ENCODE assay signal across 13 mouse cellular contexts in the genomic region with DNA sequence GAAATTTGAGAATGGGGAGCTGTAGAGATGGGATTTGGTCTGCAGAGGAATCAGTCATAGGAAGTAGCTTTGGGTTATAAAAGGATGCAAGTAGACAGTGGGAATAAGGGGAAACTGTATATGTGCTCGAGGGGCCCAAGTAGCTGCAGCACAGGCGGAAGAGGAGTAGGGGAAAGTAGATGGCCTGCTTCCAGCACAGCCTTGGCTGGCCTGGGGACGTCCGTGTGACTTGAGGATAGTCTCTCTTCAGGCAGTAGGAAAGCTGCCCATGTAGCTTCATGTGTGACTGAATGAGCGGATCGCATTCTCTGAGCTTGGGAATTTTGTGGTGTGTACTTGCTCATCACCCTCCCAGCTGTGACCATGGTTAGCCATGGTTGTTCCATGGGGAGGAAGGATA. TPM values are rescaled to one million over a fixed set of nuclear protein-coding genes. Genes with fewer than 3 reads are reported as not detected.
DNase-seq lines count a peak whose midpoint lies in the region; ATAC-seq lines count a peak whose summit lies in the region.
"Had no signal": no experiment of that assay in that cellular context is flagged by ENCODE, and none has a peak within 500 bp of the region (broad histone marks: within the 10 kb centered on the region; RNA-seq: fewer than 3 reads in every experiment).

No protein-coding gene starts in this region.

- no peak for ATAC-seq in hindbrain, embryonic 11.5 days (ENCODE audit: low FRiP score)
- ATAC-seq in hindbrain, embryonic 13.5 days (ENCODE audit: low FRiP score), result no peak
- no peak for ATAC-seq in liver, embryonic 15.5 days (ENCODE audit: insufficient read depth)
- ATAC-seq in liver, embryonic 11.5 days (replicated peaks; ENCODE audit: low FRiP score), result no peak
- ATAC-seq in neural tube, embryonic 15.5 days (ENCODE audit: low FRiP score), result no peak

- H3K4me2 ChIP-seq in hindbrain, embryonic 11.5 days (replicated peaks; ENCODE audit: low read depth, low read length), result no peak overlapping the region
- H3K4me2 ChIP-seq in hindbrain, embryonic 13.5 days, result no peak overlapping the region
- H3K4me2 ChIP-seq in liver, embryonic 15.5 days, result no peak overlapping the region
- no peak overlapping the region for H3K4me2 ChIP-seq in liver, embryonic 11.5 days
- H3K4me2 ChIP-seq in neural tube, embryonic 15.5 days, result no peak overlapping the region
- H3K4me2 ChIP-seq: midbrain, embryonic 12.5 days had no signal

- no peak overlapping the region for H3K4me3 ChIP-seq in hindbrain, embryonic 11.5 days (ENCODE audit: low read depth, low read length)
- H3K4me3 ChIP-seq in hindbrain, embryonic 13.5 days, result no peak overlapping the region
- no peak overlapping the region for H3K4me3 ChIP-seq in liver, embryonic 15.5 days (replicated peaks)
- H3K4me3 ChIP-seq in liver, embryonic 11.5 days (ENCODE audit: low read depth, low read length), result no peak overlapping the region
- no peak overlapping the region for H3K4me3 ChIP-seq in neural tube, embryonic 15.5 days (replicated peaks)
- H3K4me3 ChIP-seq in forebrain, embryonic 10.5 days, result no peak overlapping the region
- H3K4me3 ChIP-seq: midbrain, embryonic 12.5 days had no signal

- WGBS in hindbrain, embryonic 11.5 days, result 91% methylated on average over 6 of the region's 6 CpGs
- 85% methylated on average over 6 of the region's 6 CpGs for WGBS in hindbrain, embryonic 13.5 days
- 73% methylated on average over 6 of the region's 6 CpGs for WGBS in liver, embryonic 15.5 days (ENCODE audit: insufficient replicate concordance)
- WGBS in liver, embryonic 11.5 days, result 83% methylated on average over 6 of the region's 6 CpGs
- 74% methylated on average over 6 of the region's 6 CpGs for WGBS in neural tube, embryonic 15.5 days
- WGBS in forebrain, embryonic 10.5 days, result 92% methylated on average over 6 of the region's 6 CpGs

- peak overlapping the region; percentile 39; the same call in 1 of the 2 replicates for H3K27ac ChIP-seq in hindbrain, embryonic 11.5 days (ENCODE audit: low read depth, low read length)
- no peak overlapping the region; the same call in 1 of the 2 replicates for H3K27ac ChIP-seq in hindbrain, embryonic 13.5 days
- peak overlapping the region; percentile 19; the same call in 1 of the 2 replicates for H3K27ac ChIP-seq in liver, embryonic 15.5 days (replicated peaks)
- H3K27ac ChIP-seq in liver, embryonic 11.5 days (ENCODE audit: low read depth, low read length), result no peak overlapping the region
- H3K27ac ChIP-seq in neural tube, embryonic 15.5 days (replicated peaks), result peak overlapping the region; percentile 28
- no peak overlapping the region for H3K27ac ChIP-seq in forebrain, embryonic 10.5 days
- H3K27ac ChIP-seq: midbrain, embryonic 12.5 days had no signal

- no peaks in the 10 kb centered on the region for H3K9me3 ChIP-seq in hindbrain, embryonic 11.5 days (ENCODE audit: control insufficient read depth, low read length)
- no peaks in the 10 kb centered on the region for H3K9me3 ChIP-seq in hindbrain, embryonic 13.5 days
- no peaks in the 10 kb centered on the region for H3K9me3 ChIP-seq in liver, embryonic 15.5 days (replicated peaks)
- no peaks in the 10 kb centered on the region for H3K9me3 ChIP-seq in liver, embryonic 11.5 days (ENCODE audit: control insufficient read depth, low read length)
- no peaks in the 10 kb centered on the region for H3K9me3 ChIP-seq in neural tube, embryonic 15.5 days (replicated peaks)
- H3K9me3 ChIP-seq in forebrain, embryonic 10.5 days, result no peaks in the 10 kb centered on the region
- H3K9me3 ChIP-seq: midbrain, embryonic 12.5 days had no signal

- DNase-seq in cerebellum, postnatal 14 days, result peak; percentile 49 to 55
- DNase-seq in cerebellum, adult 18-20 months, result no peak
- no peak for DNase-seq in hindbrain, embryonic 11.5 days (ENCODE audit: low spot score)
- DNase-seq in liver, embryonic 11.5 days (ENCODE audit: low spot score), result no peak
- no peak for DNase-seq in forebrain, embryonic 10.5 days (ENCODE audit: extremely low spot score, low spot score)
- DNase-seq: kidney, adult 18-20 months; layer of hippocampus, adult 9-11 months; lung, postnatal 36 days; thymus, adult 18-20 months had no signal

- peaks cover 13% of the 10 kb centered on the region for H3K4me1 ChIP-seq in hindbrain, embryonic 11.5 days (replicated peaks; ENCODE audit: control insufficient read depth, insufficient read depth, low read length)
- peaks cover 96% of the 10 kb centered on the region for H3K4me1 ChIP-seq in hindbrain, embryonic 13.5 days (replicated peaks)
- peaks cover 54% of the 10 kb centered on the region for H3K4me1 ChIP-seq in liver, embryonic 15.5 days (replicated peaks)
- H3K4me1 ChIP-seq in liver, embryonic 11.5 days (replicated peaks; ENCODE audit: control insufficient read depth, insufficient read depth, low read length), result peaks cover 48% of the 10 kb centered on the region
- peaks cover 86% of the 10 kb centered on the region for H3K4me1 ChIP-seq in neural tube, embryonic 15.5 days
- peaks cover 77% of the 10 kb centered on the region for H3K4me1 ChIP-seq in forebrain, embryonic 10.5 days

- no peaks in the 10 kb centered on the region for H3K27me3 ChIP-seq in hindbrain, embryonic 11.5 days (ENCODE audit: control insufficient read depth, insufficient read depth, low read length)
- no peaks in the 10 kb centered on the region for H3K27me3 ChIP-seq in hindbrain, embryonic 13.5 days
- H3K27me3 ChIP-seq in liver, embryonic 15.5 days, result no peaks in the 10 kb centered on the region
- H3K27me3 ChIP-seq in liver, embryonic 11.5 days (replicated peaks; ENCODE audit: control insufficient read depth, insufficient read depth, low read length), result no peaks in the 10 kb centered on the region
- H3K27me3 ChIP-seq in neural tube, embryonic 15.5 days (replicated peaks), result no peaks in the 10 kb centered on the region
- no peaks in the 10 kb centered on the region for H3K27me3 ChIP-seq in forebrain, embryonic 10.5 days (ENCODE audit: poor library complexity, severe bottlenecking)
- H3K27me3 ChIP-seq: midbrain, embryonic 12.5 days had no signal

- no peak overlapping the region for H3K9ac ChIP-seq in hindbrain, embryonic 11.5 days (ENCODE audit: low read depth, low read length)
- H3K9ac ChIP-seq in hindbrain, embryonic 13.5 days, result no peak overlapping the region
- H3K9ac ChIP-seq in liver, embryonic 15.5 days, result no peak overlapping the region
- no peak overlapping the region for H3K9ac ChIP-seq in liver, embryonic 11.5 days (ENCODE audit: low read depth, low read length)
- no peak overlapping the region for H3K9ac ChIP-seq in neural tube, embryonic 15.5 days (replicated peaks)
- H3K9ac ChIP-seq: midbrain, embryonic 12.5 days had no signal

- H3K36me3 ChIP-seq in hindbrain, embryonic 11.5 days (ENCODE audit: control insufficient read depth, insufficient read depth, low read length), result no peaks in the 10 kb centered on the region
- no peaks in the 10 kb centered on the region; the same call in 1 of the 2 replicates for H3K36me3 ChIP-seq in hindbrain, embryonic 13.5 days
- H3K36me3 ChIP-seq in liver, embryonic 15.5 days (replicated peaks), result 0 out of 2 replicates have a peak, but pooled peaks cover 3% of the 10 kb centered on the region
- H3K36me3 ChIP-seq in liver, embryonic 11.5 days (ENCODE audit: control insufficient read depth, insufficient read depth, low read length), result 0 out of 2 replicates have a peak, but pooled peaks cover 5% of the 10 kb centered on the region
- no peaks in the 10 kb centered on the region for H3K36me3 ChIP-seq in neural tube, embryonic 15.5 days
- peaks cover 64% of the 10 kb centered on the region for H3K36me3 ChIP-seq in forebrain, embryonic 10.5 days (replicated peaks)

RNA-seq across cellular contexts. Expression of a gene that starts 57.9 kb away (rescaled TPM):
- polyA plus RNA-seq in hindbrain, embryonic 11.5 days (2014; fragmentation: Nextera tagmentation; extraction: Ambion mirVana), result 40.4 and 44.7 TPM in 2 replicates
- polyA plus RNA-seq in hindbrain, embryonic 13.5 days (2015; fragmentation: Nextera tagmentation; extraction: Ambion mirVana), result 38.2 and 43.9 TPM in 2 replicates
- polyA plus RNA-seq in liver, embryonic 15.5 days (2015; fragmentation: Nextera tagmentation; extraction: Ambion mirVana), result 53.5 and 60.6 TPM in 2 replicates
- polyA plus RNA-seq in liver, embryonic 11.5 days (2014; fragmentation: Nextera tagmentation; extraction: Ambion mirVana), result 78.2 and 78.7 TPM in 2 replicates
- polyA plus RNA-seq in neural tube, embryonic 15.5 days (2015; fragmentation: Nextera tagmentation; extraction: Ambion mirVana), result 44.2 and 50.0 TPM in 2 replicates
- 59.3 and 66.1 TPM in 2 replicates for polyA plus RNA-seq in forebrain, embryonic 10.5 days (2016; fragmentation: Nextera tagmentation; extraction: Ambion mirVana)

RNA-seq across cellular contexts. Expression of a gene that starts 59.6 kb away (rescaled TPM):
- 22.6 and 28.1 TPM in 2 replicates for polyA plus RNA-seq in hindbrain, embryonic 11.5 days (2014; fragmentation: Nextera tagmentation; extraction: Ambion mirVana)
- polyA plus RNA-seq in hindbrain, embryonic 13.5 days (2015; fragmentation: Nextera tagmentation; extraction: Ambion mirVana), result 32.6 and 32.7 TPM in 2 replicates
- polyA plus RNA-seq in liver, embryonic 15.5 days (2015; fragmentation: Nextera tagmentation; extraction: Ambion mirVana), result 3.8 and 4.6 TPM in 2 replicates
- 18.6 and 24.2 TPM in 2 replicates for polyA plus RNA-seq in liver, embryonic 11.5 days (2014; fragmentation: Nextera tagmentation; extraction: Ambion mirVana)
- polyA plus RNA-seq in neural tube, embryonic 15.5 days (2015; fragmentation: Nextera tagmentation; extraction: Ambion mirVana), result 26.5 and 27.4 TPM in 2 replicates
- polyA plus RNA-seq in forebrain, embryonic 10.5 days (2016; fragmentation: Nextera tagmentation; extraction: Ambion mirVana), result 24.7 and 25.3 TPM in 2 replicates

Comparison
In these comparisons a context has a peak if more than half of its experiments do, and no peak if none do; other contexts are left out.
1. DNase-seq: peak in cerebellum, postnatal 14 days (2 of 2); none in cerebellum, adult 18-20 months (0 of 2), hindbrain, embryonic 11.5 days (single experiment), liver, embryonic 11.5 days (single experiment) and forebrain, embryonic 10.5 days (single experiment).
2. H3K27ac ChIP-seq: peak in hindbrain, embryonic 11.5 days (single experiment), liver, embryonic 15.5 days (single experiment) and neural tube, embryonic 15.5 days (single experiment); none in hindbrain, embryonic 13.5 days (single experiment), liver, embryonic 11.5 days (single experiment) and forebrain, embryonic 10.5 days (single experiment).